Mouse (Mus musculus) left cerebral cortex, postnatal 10 days (tissue): ENCODE measurements at regions not wholly inside any gene's neighbourhood (a gene's known extent, or its start where the extent isn't known, plus 50 kb on each side); places are given as distances from the start of the nearest gene placed in this dataset.

ENCODE experiments used
- DNase-seq, 2 experiments: peaks; one replicate each; pipeline ENCODE4 v3.0.0; 2021 to 2022; ENCODE audit warnings: low spot score in 2 of 2, mixed read lengths in 1 of 2; ENCODE audit errors: extremely low spot score in 1 of 2
- intact Hi-C: fragments of 180-260 bp; cut with DNase I; formaldehyde crosslinking; loops from one replicate; pipeline ENCODE4 v1.15.1; 2025

- DNase-seq: no peak
Observed at GRCm38 (mm10) chr1:10771793-10772192, 642.1 kb upstream of the A830018L16Rik start.

DNA sequence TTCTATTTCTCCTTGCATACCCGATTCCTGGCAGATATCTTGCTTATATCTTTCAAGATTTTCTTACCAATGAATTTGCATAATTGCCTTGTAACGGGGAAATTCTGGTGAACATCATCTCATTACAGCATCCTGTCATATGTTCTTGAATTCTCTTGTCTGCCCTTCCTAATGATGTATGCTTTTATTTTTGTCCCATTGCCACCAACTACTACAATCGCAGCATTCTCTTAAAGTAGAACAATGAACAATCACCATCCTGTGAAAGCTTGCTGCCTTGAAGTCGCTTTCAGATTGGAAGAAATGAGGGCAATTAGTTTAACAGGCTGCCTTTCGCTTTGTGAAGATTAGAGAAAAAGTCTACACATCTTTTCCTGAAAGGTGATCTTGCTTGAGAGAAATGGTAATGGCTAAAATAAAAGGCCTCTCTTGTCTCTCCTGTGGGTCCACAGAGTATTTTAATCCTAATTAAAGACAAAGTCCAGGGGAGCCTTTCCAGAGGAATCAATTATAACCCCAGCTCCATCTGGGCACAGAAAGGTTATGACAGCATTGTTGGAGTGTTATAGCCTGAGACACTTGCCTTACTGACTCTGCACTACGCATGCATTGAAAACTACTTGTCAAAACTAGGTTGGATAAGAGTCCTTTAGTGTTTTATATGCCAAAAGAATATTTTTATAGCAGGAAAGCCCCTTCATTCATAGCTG, 619.7 kb upstream of the A830018L16Rik start:
- intact Hi-C loops: no loop called here
- DNase-seq: no peak

More at GRCm38 (mm10) chr1:10771793-10772192, 642.1 kb upstream of the A830018L16Rik start:
- intact Hi-C loops: no loop called here

DNA sequence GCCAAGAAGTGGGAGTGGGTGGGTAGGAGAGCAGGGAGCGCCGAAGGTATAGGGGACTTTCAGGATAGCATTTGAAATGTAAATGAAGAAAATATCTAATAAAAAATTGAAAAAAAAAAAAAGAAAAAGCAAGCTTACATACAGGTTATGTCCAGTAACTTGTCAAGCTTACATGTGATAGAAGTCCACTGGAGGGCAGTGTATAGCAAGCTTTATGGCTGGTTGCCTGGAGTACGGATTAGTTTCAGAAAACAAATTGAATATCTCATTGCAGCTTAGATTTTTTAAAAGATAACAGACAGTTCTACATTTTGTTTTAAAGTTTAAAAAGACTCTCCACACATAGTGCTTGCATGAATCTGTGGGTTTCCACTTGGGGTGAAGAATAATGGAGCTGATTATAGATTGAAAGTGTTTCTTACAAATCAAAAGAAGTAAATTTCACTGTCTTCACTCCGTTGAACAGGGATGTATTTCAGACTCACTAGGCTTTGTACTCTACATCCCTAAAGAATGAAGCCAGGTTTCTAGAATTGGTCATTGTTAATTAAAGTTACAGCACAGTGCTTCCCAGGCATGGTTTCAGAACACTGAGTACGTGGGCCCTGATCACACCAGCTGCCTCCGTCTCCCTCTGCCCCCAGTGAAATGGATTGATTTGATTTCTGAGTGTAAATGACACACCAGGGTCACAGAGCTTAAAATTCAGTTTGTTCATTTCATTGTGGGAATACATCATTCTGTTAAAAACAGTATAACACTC, 578.1 kb upstream of the A830018L16Rik start:
- intact Hi-C loops: loop anchor here (2.0 to 10.0 kb wide), 4 partner anchors 303 to 1999 kb away; no protein-coding TSS in a partner anchor
- peak; percentile 29 to 51 for DNase-seq

- DNase-seq: peak; percentile 8 to 24
- intact Hi-C loops: loop anchor here (2.0 to 10.0 kb wide), 4 partner anchors 302 to 1998 kb away; no protein-coding TSS in a partner anchor
Observed at GRCm38 (mm10) chr1:10837180-10837579, 576.7 kb upstream of the A830018L16Rik start.

- intact Hi-C loops: no loop called here
- DNase-seq: no peak
Observed at GRCm38 (mm10) chr1:10852934-10853333, 561.0 kb upstream of the A830018L16Rik start.

- intact Hi-C loops: no loop called here
- no peak for DNase-seq
Observed at GRCm38 (mm10) chr1:10854495-10854894, 559.4 kb upstream of the A830018L16Rik start.

- DNase-seq: peak; percentile 16 to 39
- intact Hi-C loops: no loop called here
Observed at GRCm38 (mm10) chr1:10871163-10871853, 542.6 kb upstream of the A830018L16Rik start.

DNA sequence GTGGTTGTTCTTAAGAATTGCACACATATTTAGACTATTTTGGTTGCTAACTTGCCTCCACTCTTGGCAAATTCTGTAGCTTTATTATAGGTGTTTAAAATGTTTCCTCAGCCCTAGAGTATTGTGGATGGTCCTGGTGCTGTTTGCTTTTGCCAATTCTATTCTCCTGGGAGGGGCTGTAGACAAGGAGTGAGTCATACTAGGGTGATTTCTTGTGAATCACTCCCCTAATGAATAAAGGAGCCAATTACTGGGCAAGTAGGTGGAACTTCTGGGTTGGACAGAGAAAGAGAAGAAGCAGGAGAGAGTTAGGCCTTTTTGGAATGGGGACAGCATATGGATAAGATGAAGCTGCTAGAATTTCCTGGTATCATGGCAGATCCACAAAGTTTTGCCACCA, 541.6 kb upstream of the A830018L16Rik start:
- intact Hi-C loops: no loop called here

GRCm38 (mm10) chr1:10872726-10873125, 541.2 kb upstream of the A830018L16Rik start:
- intact Hi-C loops: no loop called here
- no peak for DNase-seq

More for the DNA sequence above, 541.6 kb upstream of the A830018L16Rik start:
- DNase-seq: no peak

DNA sequence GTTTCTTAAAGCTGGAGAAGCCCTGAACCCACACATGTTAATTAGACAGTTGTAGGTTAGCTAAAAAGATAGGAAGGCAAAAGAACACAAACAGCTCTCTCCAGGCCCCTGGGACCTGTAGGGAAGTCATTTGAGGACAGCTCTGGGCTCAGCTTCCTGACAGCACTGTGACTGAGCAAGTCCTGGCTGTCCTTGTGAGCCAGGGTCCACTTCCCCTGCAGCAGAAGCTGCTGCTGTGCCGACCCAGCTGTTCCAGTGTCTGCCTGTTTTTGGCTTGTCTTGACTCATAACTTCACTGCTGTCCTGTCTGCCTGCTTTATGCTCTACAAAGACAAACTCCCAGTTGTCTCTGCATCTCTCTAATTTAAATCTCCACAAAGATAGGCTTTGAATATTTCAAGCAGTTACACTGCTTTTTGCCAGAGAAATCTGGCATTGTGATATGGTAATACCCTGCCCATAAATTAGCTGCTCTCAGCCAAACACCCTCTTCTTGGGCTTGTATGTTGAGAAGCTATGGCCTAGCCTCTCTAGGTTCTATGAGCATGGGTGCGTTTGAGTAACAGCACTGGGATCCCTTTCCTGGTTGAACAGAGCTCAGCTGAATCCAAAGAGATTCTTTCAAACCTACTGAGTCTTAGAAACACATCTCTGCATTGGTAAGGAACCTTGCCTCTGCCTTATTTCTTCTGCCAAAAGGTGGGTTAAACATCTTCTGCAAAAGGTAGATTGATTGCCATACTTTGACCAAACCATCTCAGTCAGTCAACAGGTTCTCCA, 536.3 kb upstream of the A830018L16Rik start:
- DNase-seq: peak in 1 of 2 experiments; percentile 52
- intact Hi-C loops: no loop called here

DNA sequence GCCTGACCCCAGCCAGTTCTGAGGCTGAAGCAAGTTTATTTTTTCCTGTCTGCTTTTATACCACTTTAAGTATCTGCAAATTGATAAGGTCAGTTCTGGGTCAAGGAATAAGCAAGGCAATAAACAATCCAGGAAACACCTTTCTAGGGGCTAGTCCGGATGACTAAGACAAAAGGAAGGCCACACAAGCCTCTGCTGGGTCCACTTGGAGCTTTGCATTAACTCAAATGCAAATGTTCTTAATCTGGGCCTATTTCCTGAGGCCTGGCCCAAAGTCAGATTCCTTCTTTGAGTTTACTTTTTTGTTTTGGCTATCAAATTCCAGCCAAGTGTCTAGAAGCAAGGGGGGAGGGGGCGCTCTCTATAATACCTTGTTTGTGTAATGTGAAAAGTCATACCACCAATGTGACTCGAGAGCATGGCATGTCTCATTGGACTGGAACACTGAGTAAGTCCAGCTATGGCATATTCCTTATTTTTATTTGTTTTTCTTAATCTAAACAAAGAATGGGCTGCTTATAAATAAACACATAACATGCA, 535.6 kb upstream of the A830018L16Rik start:
- DNase-seq: no peak
- intact Hi-C loops: no loop called here

GRCm38 (mm10) chr1:10880026-10880727, 533.7 kb upstream of the A830018L16Rik start:
- DNase-seq: no peak
- intact Hi-C loops: no loop called here

GRCm38 (mm10) chr1:10898806-10899205, 515.1 kb upstream of the A830018L16Rik start:
- no peak for DNase-seq
- intact Hi-C loops: no loop called here

- intact Hi-C loops: no loop called here
Observed at GRCm38 (mm10) chr1:10902721-10903120, 511.2 kb upstream of the A830018L16Rik start.

DNA sequence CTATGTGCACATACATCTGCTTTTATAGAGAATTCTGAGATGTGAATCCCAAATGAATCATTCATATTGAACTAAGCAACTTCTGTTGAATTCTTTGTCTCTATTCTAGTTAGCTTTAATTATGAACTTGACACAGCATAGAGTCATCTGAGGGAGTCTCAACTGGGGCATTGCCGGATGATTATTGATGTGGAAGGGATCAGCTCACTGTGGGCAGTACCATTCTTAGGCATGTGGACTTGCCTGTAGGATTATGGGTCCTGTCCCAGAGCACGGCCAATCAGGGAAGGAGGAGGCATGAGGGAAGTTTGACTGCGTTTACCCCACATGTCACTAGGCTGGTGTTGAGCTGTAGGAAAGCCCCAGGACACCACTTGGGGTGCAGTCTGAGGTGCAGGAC, 493.9 kb upstream of the A830018L16Rik start:
- intact Hi-C loops: no loop called here
- DNase-seq: no peak

More at GRCm38 (mm10) chr1:10902721-10903120, 511.2 kb upstream of the A830018L16Rik start:
- no peak for DNase-seq

- DNase-seq: no peak
- intact Hi-C loops: no loop called here
Observed at GRCm38 (mm10) chr1:10932378-10933077, 481.4 kb upstream of the A830018L16Rik start.

DNA sequence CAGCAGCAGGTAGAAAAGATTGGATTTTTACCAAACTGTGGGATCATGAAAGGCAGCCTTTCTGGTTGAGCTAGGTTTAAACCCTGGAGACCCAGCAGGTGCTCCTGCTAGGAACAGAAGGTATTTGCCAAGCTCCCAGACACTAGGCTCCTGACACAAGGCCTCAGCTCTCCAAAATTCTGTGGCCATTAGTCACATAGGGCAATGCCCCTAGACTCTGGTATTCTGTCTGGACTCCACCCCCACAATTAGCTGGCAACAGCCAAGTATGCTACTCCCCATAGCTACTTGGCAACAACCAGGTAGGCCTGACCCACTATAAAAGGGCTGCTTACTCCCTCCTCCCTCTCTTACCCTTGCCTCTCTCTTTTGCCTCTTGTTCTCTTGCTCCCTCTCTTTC, 480.7 kb upstream of the A830018L16Rik start:
- no peak for DNase-seq
- intact Hi-C loops: no loop called here
